Mouse (Mus musculus) G1E-ER4 (cell line): Measurements from ENCODE around the gene Klhl11. TPM values are rescaled to one million over a fixed set of nuclear protein-coding genes. Genes with fewer than 3 reads are reported as not detected.
A peak's percentile ranks its signal among the peaks of the same experiment; 100 is the strongest.

ENCODE experiments used
- GATA1 ChIP-seq: IDR thresholded peaks from one replicate; pipeline ENCODE4 v1.8.0; 2012; ENCODE audit warnings: low read length, inconsistent platforms
- polyA plus RNA-seq: library from polyadenylated mRNA; stranded (reverse); fragments of >175 nt; gene quantifications from 2 replicates; pipeline ENCODE4 v1.2.3, GENCODE M21; 2012

The Klhl11 gene
- polyA plus RNA-seq, 1 experiment = 3.4 TPM

DNA sequence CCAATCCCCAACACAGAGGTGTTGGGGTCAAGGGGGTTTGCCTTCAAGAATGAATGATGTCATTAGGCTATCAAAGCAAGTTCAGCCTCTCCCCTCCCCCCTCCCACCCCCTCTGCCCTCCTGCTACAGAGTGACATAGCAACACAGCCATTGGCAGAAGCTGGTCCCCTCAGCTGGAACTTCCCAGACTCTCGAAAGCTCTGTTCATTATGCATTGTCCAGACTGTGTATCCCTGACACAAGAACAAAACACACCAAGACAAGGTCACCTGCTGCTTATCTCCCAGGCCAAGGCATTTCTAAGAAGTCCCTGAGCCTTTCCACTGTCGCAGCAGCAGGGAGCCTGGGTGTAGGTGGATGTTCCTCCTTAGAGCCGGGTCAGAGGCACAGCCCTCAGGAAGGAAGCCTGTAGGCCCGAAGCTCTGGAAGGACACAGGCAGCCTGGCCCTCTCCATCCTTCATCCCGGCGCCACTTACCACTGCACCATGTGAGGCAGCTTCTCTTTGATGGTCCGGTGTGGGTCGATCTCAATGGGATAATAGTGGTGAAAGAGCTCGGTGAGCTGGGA, 36.8 kb downstream of the Klhl11 start:
- no peak for TF ChIP-seq GATA1

- TF ChIP-seq GATA1 = no peak
Observed at GRCm38 (mm10) chr11:100432002-100432401, 40.5 kb downstream of the Klhl11 start.

- no peak for TF ChIP-seq GATA1
Observed at GRCm38 (mm10) chr11:100430052-100430451, 42.5 kb downstream of the Klhl11 start.

- no peak for TF ChIP-seq GATA1
Observed at GRCm38 (mm10) chr11:100428612-100429199, 43.8 kb downstream of the Klhl11 start.

- TF ChIP-seq GATA1 = no peak
Observed at GRCm38 (mm10) chr11:100426820-100427219, 45.7 kb downstream of the Klhl11 start.

DNA sequence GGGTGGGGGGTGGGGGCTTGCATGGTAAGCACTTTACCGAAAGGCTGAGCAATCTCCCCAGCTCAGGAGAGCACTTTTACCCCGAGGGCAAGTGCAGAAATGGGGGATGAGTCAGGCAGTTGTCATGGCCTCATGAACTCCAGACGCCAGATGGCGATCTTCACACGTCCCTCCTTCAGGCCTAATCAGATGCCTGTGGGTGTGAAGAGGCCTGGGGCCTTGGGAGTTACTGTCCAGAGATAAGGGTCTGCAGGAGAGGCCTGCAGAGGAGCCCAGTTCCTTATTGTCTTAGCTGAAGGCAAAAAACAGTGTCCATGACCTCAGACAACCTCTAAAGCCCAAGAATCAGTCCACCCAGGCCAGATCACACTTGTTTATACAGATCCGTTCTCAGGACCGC, 46.7 kb downstream of the Klhl11 start:
- peak; percentile 36 for TF ChIP-seq GATA1

- no peak for TF ChIP-seq GATA1
Observed at GRCm38 (mm10) chr11:100423836-100424235, 48.7 kb downstream of the Klhl11 start.

- no peak for TF ChIP-seq GATA1
Observed at GRCm38 (mm10) chr11:100421537-100421936, 51.0 kb downstream of the Klhl11 start.

DNA sequence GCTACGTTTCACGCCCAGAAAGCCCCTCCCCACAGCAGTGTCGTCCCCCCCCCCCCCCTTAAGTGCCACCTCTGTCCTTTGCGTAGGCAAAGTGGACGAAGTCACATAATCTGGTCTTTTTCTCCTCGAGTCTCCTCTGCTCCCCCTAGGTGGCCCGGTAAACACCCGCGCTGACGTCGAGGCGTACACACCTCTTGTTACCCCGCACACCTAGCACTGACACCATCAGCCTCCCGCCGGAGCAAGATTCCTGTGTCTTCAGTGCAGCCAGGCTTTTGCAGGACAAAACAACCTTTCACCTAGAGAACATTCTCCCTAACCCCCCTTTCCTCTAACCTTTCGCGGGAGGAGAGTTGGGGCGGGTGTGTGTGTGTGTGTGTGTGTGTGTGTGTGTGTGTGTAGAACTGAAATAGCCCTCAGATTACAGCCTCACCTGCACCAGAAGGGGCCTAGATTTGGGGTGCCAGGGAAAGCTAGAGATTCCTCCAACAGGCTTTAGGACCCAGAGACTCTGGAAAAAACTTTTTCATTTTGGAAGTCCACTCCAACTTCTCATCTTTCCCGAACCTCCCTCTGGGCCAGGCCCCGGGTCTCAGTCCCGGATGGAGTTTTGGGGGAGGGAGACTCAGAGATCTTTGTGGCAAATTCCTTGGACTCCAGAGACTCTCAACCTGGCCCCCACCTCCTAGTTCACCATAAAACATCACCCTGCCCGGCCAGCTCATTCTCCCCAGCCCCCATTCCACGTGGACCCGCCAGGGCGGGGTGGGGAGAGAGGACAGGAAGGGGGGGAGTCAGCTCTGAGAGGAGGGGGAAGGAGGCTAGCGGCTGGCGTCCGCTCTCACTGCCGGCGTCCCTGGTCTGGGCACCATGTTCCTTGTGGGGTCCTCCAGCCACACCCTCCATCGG, 57.4 kb downstream of the Klhl11 start, which contains the start of gene Fkbp10:
Fkbp10 (plus strand) TSS at position 784 of the 909 bp plus-strand sequence.
- no peak for TF ChIP-seq GATA1

DNA sequence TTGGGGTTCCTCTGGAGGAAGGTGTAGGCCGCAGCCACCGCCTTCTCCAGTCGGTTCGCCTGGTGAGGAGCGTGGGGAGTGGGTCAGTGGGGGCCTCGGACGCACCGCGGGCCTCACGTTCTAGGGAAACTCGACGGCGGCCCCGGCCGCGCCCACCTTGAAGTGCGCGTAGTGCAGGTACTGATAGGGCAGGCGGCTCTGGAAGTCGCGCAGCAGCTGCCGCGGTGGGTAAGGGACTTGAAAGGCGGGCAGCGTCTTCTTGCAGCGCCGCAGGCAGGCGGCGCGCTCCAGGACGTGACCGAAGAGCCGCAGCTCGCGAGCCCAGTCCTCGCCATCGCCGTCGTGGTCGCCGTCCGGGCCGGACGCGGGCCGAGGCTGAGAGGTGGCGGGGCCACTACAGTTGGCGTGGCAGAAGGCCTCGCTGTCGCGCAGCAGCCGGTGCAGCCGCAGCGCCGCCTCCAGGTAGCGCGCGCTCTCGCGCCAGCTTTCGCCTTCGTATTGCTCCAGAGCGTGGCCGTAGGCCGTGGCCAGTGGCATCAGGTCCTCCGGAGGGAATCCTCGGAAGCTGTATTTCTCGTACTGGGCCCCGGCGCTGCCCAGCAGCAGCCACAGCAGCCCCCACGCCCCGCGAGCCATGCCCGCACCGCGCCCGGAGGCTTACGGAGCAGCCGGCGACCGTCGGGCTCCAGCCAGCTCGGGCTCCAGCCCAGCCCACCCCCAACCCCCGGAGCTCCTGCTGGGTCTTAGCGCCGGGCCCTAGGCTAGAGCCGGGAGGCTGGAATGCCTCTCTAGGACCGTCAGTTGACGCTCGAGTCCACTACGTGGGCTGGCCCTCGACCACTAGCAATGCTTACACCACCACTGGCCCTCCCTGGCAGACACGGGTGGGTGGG, 58.3 kb downstream of the Klhl11 start, which contains the start of gene P3h4:
P3h4 (minus strand) TSS at position 816 of the 893 bp plus-strand sequence.
- no peak for TF ChIP-seq GATA1

DNA sequence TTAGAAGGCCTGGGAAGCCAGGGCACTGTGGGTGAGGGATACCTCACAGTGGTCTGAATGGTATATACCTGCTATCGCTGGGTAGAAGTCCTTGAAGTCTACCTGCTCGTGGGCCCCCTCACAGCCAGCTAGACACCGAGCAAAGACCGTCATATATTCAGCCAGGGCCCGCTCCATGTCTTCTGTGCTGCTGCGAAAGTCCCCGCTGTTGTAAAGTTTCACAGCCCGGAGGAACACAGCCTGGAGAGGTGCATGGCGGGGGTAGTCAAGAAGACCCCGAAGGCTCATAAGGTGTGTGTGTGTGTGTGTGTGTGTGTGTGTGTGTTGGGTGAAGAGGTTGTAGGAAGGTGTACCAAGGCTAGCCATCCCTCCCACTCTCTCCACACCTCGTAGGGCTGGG, 59.0 kb downstream of the Klhl11 start:
- no peak for TF ChIP-seq GATA1

Other genes with a start within 250 kb of the Klhl11 start
- gene Krt16, start 223.8 kb downstream of the Klhl11 start, polyA plus RNA-seq = not detected in 2 replicates
- gene Krt17, start 211.7 kb downstream of the Klhl11 start, polyA plus RNA-seq = 0.04 TPM in 1 of 2 replicates, not detected in the other
- not detected in 2 replicates for gene Krt42, start 202.9 kb downstream of the Klhl11 start, polyA plus RNA-seq
- gene Eif1, start 152.9 kb downstream of the Klhl11 start, polyA plus RNA-seq = 517 and 775 TPM in 2 replicates
- not detected in 2 replicates for gene Gast, start 138.3 kb downstream of the Klhl11 start, polyA plus RNA-seq
- not detected in 2 replicates for gene Hap1, start 116.6 kb downstream of the Klhl11 start, polyA plus RNA-seq
- not detected in 2 replicates for gene Jup, start 75.0 kb downstream of the Klhl11 start, polyA plus RNA-seq
- not detected in 2 replicates for gene P3h4, start 57.9 kb downstream of the Klhl11 start, polyA plus RNA-seq
- not detected in 2 replicates for gene Fkbp10, start 57.0 kb downstream of the Klhl11 start, polyA plus RNA-seq
- gene Nt5c3b, start 30.9 kb downstream of the Klhl11 start, polyA plus RNA-seq = 51.0 and 63.7 TPM in 2 replicates
- 0.09 TPM in 2 replicates for gene Klhl10, start 30.8 kb downstream of the Klhl11 start, polyA plus RNA-seq
- gene Acly, start 55.3 kb upstream of the Klhl11 start, polyA plus RNA-seq = 24.4 and 80.2 TPM in 2 replicates
- gene Ttc25, start 72.9 kb upstream of the Klhl11 start, polyA plus RNA-seq = 0.03 TPM in 1 of 2 replicates, not detected in the other
- 2.9 and 3.7 TPM in 2 replicates for gene Cnp, start 102.2 kb upstream of the Klhl11 start, polyA plus RNA-seq
- 52.6 and 60.7 TPM in 2 replicates for gene Nkiras2, start 146.5 kb upstream of the Klhl11 start, polyA plus RNA-seq
- gene Dnajc7, start 147.4 kb upstream of the Klhl11 start, polyA plus RNA-seq = 96.0 and 111 TPM in 2 replicates
- not detected in 2 replicates for gene Zfp385c, start 219.7 kb upstream of the Klhl11 start, polyA plus RNA-seq
- 1.2 and 2.4 TPM in 2 replicates for gene Dhx58, start 231.5 kb upstream of the Klhl11 start, polyA plus RNA-seq
- gene Kat2a, start 239.7 kb upstream of the Klhl11 start, polyA plus RNA-seq = 87.0 and 106 TPM in 2 replicates
- 0.26 and 0.37 TPM in 2 replicates for gene Hspb9, start 241.1 kb upstream of the Klhl11 start, polyA plus RNA-seq